Mouse (Mus musculus) MEL (cell line): ENCODE data around the gene Sass6.

ENCODE experiments used
- BHLHE40 ChIP-seq: IDR thresholded peaks from 2 replicates; pipeline ENCODE4 v1.6.1; 2012; ENCODE audit warnings: low read depth, mild to moderate bottlenecking, inconsistent platforms, low read length, improper control_type of control experiment, borderline replicate concordance
- EP300 ChIP-seq, 2 experiments: IDR thresholded peaks; 2 replicates each; pipeline ENCODE4 v1.6.1; 2011; ENCODE audit warnings: improper control_type of control experiment in 2 of 2, low read length in 2 of 2, low read depth in 1 of 2, mild to moderate bottlenecking in 1 of 2

- TF ChIP-seq EP300 (IDR thresholded peaks at IDR 0.05; ENCODE audit: low read depth in 1 of 2, low read length in 2 of 2): no peak
- no peak for TF ChIP-seq BHLHE40
Observed at GRCm38 (mm10) chr3:116614295-116614892, 19.6 kb downstream of the Sass6 start, which contains the start of gene Trmt13.
